Mouse (Mus musculus) erythroblast, embryonic 14.5 days (primary cell): ENCODE measurements around the gene Nostrin. TPM values are rescaled to one million over a fixed set of nuclear protein-coding genes. Genes with fewer than 3 reads are reported as not detected.

ENCODE experiments used
- H3K27me3 ChIP-seq: 2 replicates; pipeline ENCODE4 v1.6.1; 2012; ENCODE audit warnings: inconsistent platforms; ENCODE audit not compliant: control insufficient read depth
- H3K36me3 ChIP-seq: 2 replicates; pipeline ENCODE4 v1.6.1; 2012; ENCODE audit warnings: mild to moderate bottlenecking, inconsistent platforms; ENCODE audit not compliant: control insufficient read depth
- H3K4me1 ChIP-seq: 2 replicates; pipeline ENCODE4 v1.6.1; 2012; ENCODE audit warnings: inconsistent platforms; ENCODE audit not compliant: control insufficient read depth
- H3K4me3 ChIP-seq: replicated peaks from 2 replicates; pipeline ENCODE3; 2012; ENCODE audit warnings: moderate library complexity, mild to moderate bottlenecking, inconsistent platforms
- H3K9me3 ChIP-seq: 2 replicates; pipeline ENCODE4 v1.6.1; 2012; ENCODE audit warnings: low read length, inconsistent platforms, mixed read lengths; ENCODE audit not compliant: control insufficient read depth
- GATA1 ChIP-seq: IDR thresholded peaks from 2 replicates; pipeline ENCODE4 v1.6.1; 2012; ENCODE audit warnings: low read length, inconsistent platforms, mixed read lengths
- TAL1 ChIP-seq: IDR thresholded peaks from 3 replicates; pipeline ENCODE4 v1.6.1; 2012; ENCODE audit warnings: low read length, inconsistent platforms, mixed read lengths
- polyA plus RNA-seq: library from polyadenylated mRNA; stranded (reverse); fragments of >175 nt; gene quantifications from 2 replicates; pipeline ENCODE4 v1.2.3, GENCODE M21; 2012

Gene Nostrin
- polyA plus RNA-seq, 1 experiment: not detected

- TF ChIP-seq TAL1: no peak
- TF ChIP-seq GATA1: no peak
- Histone ChIP-seq H3K4me3 (peak overlapping the region; percentile 100), H3K27me3 (peaks cover 2% of the 10 kb centered on the region; the same call in 1 of the 2 replicates), H3K36me3 (peaks cover 35% of the 10 kb centered on the region), H3K9me3 (no peaks in the 10 kb centered on the region), H3K4me1 (peaks cover 18% of the 10 kb centered on the region)
Measured at GRCm38 (mm10) chr2:69206523-69206922, 70.9 kb downstream of the Nostrin start.

DNA sequence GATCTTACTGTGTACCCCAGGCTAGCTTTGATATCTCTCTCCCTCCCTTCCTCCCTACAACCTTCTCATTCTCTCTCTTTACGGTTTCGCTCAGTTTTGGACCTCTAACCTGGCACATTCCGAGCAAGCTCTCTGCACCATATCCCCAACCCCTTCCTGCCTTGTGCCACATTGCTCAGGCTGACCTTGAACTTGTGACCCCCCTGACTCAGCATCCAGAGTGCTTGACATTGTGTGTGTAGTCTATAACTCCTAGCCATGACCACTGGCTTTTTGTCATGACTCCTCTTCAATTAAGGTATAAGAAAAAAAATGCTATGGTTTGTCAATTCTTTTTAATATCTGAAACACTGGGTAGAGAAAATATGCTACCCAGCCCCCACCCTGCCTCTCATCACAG is 74.1 kb downstream of the Nostrin start:
- Histone ChIP-seq H3K36me3 (peaks cover 4% of the 10 kb centered on the region; the same call in 1 of the 2 replicates), H3K9me3 (no peaks in the 10 kb centered on the region), H3K4me3 (no peak overlapping the region), H3K4me1 (peaks cover 9% of the 10 kb centered on the region), H3K27me3 (peaks cover 2% of the 10 kb centered on the region; the same call in 1 of the 2 replicates)
- no peak for TF ChIP-seq TAL1
- TF ChIP-seq GATA1: no peak

DNA sequence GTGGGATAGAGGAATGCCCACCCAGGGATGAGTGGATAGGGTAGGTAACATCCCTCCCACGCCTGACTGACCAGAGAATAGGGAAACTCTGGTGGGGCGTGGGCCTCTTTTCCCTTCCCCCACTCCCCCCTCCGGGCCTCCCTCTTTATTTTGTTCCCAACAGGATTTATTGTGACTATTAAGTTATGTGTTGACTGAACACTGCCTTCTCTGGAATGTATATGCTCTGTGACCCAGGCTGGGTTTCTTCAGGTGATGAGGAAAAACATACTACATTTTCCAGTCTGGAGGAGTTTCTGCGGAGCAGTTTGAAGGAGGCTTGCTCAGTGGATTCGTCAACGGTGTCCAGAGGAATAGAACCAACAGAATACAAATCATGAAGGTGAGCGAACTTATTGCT is 75.2 kb downstream of the Nostrin start, which contains the start of gene G6pc2:
TSS of gene G6pc2 (plus strand) at position 301 of the 400 bp plus-strand sequence.
- H3K4me3 ChIP-seq: no peak within 1 kb of the TSS
- H3K27me3 ChIP-seq: peaks cover 2% of the 10 kb centered on the region; the same call in 1 of the 2 replicates
- TF ChIP-seq TAL1 (no peak), GATA1 (no peak)
- no peaks in the 10 kb centered on the region for H3K9me3 ChIP-seq
- peaks cover 4% of the 10 kb centered on the region for H3K4me1 ChIP-seq
- H3K36me3 ChIP-seq: no peaks in the 10 kb centered on the region

DNA sequence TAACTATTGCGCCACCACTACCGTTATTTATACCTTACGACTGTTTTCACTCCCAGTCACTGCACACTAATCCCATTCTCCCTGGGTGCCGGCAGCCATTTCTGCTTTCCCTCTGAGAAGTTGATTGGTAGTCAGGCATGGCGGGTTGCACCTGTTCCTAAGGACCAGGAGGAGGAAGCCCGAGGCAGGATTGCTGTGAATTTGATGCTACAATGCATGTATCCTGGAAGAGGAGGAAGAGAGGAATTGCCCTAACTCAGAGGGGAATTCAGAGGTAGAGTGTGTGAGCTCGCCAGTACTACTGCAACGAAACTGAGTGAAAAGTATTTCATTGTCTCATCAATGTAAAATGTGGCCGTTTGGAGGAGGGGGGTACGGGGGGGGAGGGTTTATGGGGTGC is 77.1 kb downstream of the Nostrin start:
- no peak overlapping the region for H3K4me3 ChIP-seq
- H3K4me1 ChIP-seq: no peaks in the 10 kb centered on the region
- H3K27me3 ChIP-seq: peaks cover 2% of the 10 kb centered on the region; the same call in 1 of the 2 replicates
- H3K36me3 ChIP-seq: no peaks in the 10 kb centered on the region
- TF ChIP-seq GATA1 (no peak), TAL1 (no peak)
- no peaks in the 10 kb centered on the region for H3K9me3 ChIP-seq

- no peaks in the 10 kb centered on the region for H3K27me3 ChIP-seq
- H3K4me3 ChIP-seq: no peak overlapping the region
- H3K9me3 ChIP-seq: no peaks in the 10 kb centered on the region
- no peaks in the 10 kb centered on the region for H3K36me3 ChIP-seq
- no peaks in the 10 kb centered on the region for H3K4me1 ChIP-seq
- TF ChIP-seq TAL1 (no peak), GATA1 (no peak)
Measured at GRCm38 (mm10) chr2:69215242-69215641, 79.6 kb downstream of the Nostrin start.

DNA sequence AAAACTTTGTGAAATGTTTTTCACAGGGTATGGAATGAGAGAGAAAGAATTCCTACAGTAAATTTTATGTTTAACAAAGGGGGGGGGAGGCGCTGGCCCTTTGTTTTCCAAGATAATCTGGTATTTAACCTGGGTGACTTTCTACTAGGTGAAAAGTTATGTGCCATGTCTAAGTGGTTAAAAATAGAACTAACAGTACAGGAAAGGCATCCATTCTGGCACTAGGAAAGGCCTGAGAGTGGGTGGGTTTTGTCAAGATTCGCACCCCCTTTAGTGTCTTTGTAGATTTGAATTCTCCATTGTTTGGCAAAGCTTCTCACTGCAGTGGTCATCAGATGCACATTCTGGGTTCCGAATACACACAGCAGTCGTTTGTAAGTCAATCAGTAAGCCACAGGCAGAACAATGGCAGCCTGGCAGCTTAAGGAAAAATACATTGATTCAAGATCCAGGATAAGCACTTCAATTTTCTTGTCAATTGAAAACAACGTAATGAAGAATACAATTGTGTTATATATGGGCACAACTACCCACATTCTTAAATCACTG is 86.3 kb downstream of the Nostrin start:
- no peak overlapping the region for H3K4me3 ChIP-seq
- no peaks in the 10 kb centered on the region for H3K27me3 ChIP-seq
- no peaks in the 10 kb centered on the region for H3K36me3 ChIP-seq
- H3K4me1 ChIP-seq: no peaks in the 10 kb centered on the region
- H3K9me3 ChIP-seq: no peaks in the 10 kb centered on the region
- TF ChIP-seq TAL1 (no peak), GATA1 (no peak)

DNA sequence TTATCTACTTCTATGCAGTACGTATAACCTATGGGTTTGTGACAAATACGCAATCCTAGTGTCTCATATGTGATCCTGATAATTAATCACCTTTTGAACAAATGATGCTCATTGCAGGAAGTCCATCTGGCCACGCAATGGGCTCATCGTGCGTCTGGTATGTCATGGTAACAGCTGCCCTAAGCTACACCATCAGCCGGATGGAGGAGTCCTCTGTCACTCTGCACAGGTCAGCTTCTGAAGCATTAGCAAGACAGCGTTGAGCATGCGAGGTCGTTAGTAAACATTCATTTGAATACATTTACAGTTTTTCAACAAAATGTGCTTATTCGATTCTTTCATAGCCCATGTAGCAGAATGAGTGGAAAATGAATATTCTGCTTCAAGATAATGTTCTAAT is 87.2 kb downstream of the Nostrin start:
- no peaks in the 10 kb centered on the region for H3K4me1 ChIP-seq
- TF ChIP-seq GATA1: no peak
- no peak for TF ChIP-seq TAL1

GRCm38 (mm10) chr2:69224724-69225123 is 89.1 kb downstream of the Nostrin start:
- Histone ChIP-seq H3K4me3 (no peak overlapping the region), H3K27me3 (no peaks in the 10 kb centered on the region), H3K9me3 (no peaks in the 10 kb centered on the region), H3K36me3 (no peaks in the 10 kb centered on the region), H3K4me1 (no peaks in the 10 kb centered on the region)
- no peak for TF ChIP-seq TAL1
- no peak for TF ChIP-seq GATA1

More for the DNA sequence above, 87.2 kb downstream of the Nostrin start:
- Histone ChIP-seq H3K36me3 (no peaks in the 10 kb centered on the region), H3K9me3 (no peaks in the 10 kb centered on the region), H3K27me3 (no peaks in the 10 kb centered on the region), H3K4me3 (no peak overlapping the region)

- no peaks in the 10 kb centered on the region for H3K27me3 ChIP-seq
- H3K4me3 ChIP-seq: no peak overlapping the region
- no peaks in the 10 kb centered on the region for H3K9me3 ChIP-seq
- no peaks in the 10 kb centered on the region for H3K36me3 ChIP-seq
- no peaks in the 10 kb centered on the region for H3K4me1 ChIP-seq
- no peak for TF ChIP-seq TAL1
Measured at GRCm38 (mm10) chr2:69226876-69227275, 91.3 kb downstream of the Nostrin start.

- Histone ChIP-seq H3K9me3 (no peaks in the 10 kb centered on the region), H3K4me1 (no peaks in the 10 kb centered on the region), H3K27me3 (no peaks in the 10 kb centered on the region), H3K36me3 (no peaks in the 10 kb centered on the region), H3K4me3 (no peak overlapping the region)
- TF ChIP-seq GATA1: no peak
Measured at GRCm38 (mm10) chr2:69228635-69229034, 93.0 kb downstream of the Nostrin start.
